Mouse (Mus musculus) heart, embryonic 16.5 days (tissue): Measurements from ENCODE around the gene Fscn1. TPM values are rescaled to one million over a fixed set of nuclear protein-coding genes. Genes with fewer than 3 reads are reported as not detected.
A peak's percentile ranks its signal among the peaks of the same experiment; 100 is the strongest.

ENCODE experiments used
- ATAC-seq: fragments of 200-750 bp; cut with Nextera tagmentation; replicated peaks from 2 replicates; pipeline ENCODE4 v1.8.0; 2017; ENCODE audit warnings: moderate number of reproducible peaks; ENCODE audit not compliant: insufficient read depth, low FRiP score; ENCODE audit errors: extremely low read depth
- H3K27ac ChIP-seq: fragments of 300-500 bp; sonication (generic); 2 replicates; pipeline ENCODE4 v1.5.1; 2014; ENCODE audit warnings: mild to moderate bottlenecking, low read length, control low read depth, moderate library complexity
- H3K27me3 ChIP-seq: fragments of 300-500 bp; sonication (generic); 2 replicates; pipeline ENCODE4 v1.6.1; 2014; ENCODE audit warnings: low read length, mixed read lengths; ENCODE audit not compliant: control insufficient read depth, insufficient read depth
- H3K36me3 ChIP-seq: fragments of 300-500 bp; sonication (generic); 2 replicates; pipeline ENCODE4 v1.6.1; 2014; ENCODE audit not compliant: control insufficient read depth, insufficient read depth
- H3K4me1 ChIP-seq: fragments of 300-500 bp; sonication (generic); 2 replicates; pipeline ENCODE4 v1.6.1; 2014; ENCODE audit warnings: low read length, mixed read lengths; ENCODE audit not compliant: control insufficient read depth, insufficient read depth
- H3K4me2 ChIP-seq: fragments of 300-500 bp; sonication (generic); 2 replicates; pipeline ENCODE4 v1.6.1; 2014; ENCODE audit warnings: low read depth, mild to moderate bottlenecking, control low read depth, low read length
- H3K4me3 ChIP-seq: fragments of 300-500 bp; sonication (generic); 2 replicates; pipeline ENCODE4 v1.5.1; 2014; ENCODE audit warnings: mild to moderate bottlenecking, control low read depth, low read length
- H3K9ac ChIP-seq: fragments of 300-500 bp; sonication (generic); 2 replicates; pipeline ENCODE4 v1.6.1; 2014; ENCODE audit warnings: low read length, control low read depth
- H3K9me3 ChIP-seq: fragments of 300-500 bp; sonication (generic); replicated peaks from 2 replicates; pipeline ENCODE4 v1.6.1; 2016; ENCODE audit warnings: low read length; ENCODE audit not compliant: control insufficient read depth
- WGBS: fragments of 180-500 bp; shearing (Covaris S2); extraction: QIAGEN DNeasy Blood & Tissue Kit; methylation state at CpG from one replicate; pipeline ENCODE4 v1.1.7; 2014; 5-methylcytosine and 5-hydroxymethylcytosine counted together
- polyA plus RNA-seq: library from polyadenylated mRNA; unstranded; fragments of >200 nt; fragmentation: Nextera tagmentation; extraction: Ambion mirVana; gene quantifications from 2 replicates; pipeline ENCODE4 v1.2.1, GENCODE M21; 2015

Gene Fscn1
- polyA plus RNA-seq, 1 experiment from 2014 or later: 129 TPM

GRCm38 (mm10) chr5:142947460-142947859 lies 12.7 kb upstream of the Fscn1 start:
- 73% methylated on average over 7 of the region's 7 CpGs for WGBS
- Histone ChIP-seq H3K4me2 (no peak overlapping the region), H3K4me1 (no peaks in the 10 kb centered on the region), H3K36me3 (no peaks in the 10 kb centered on the region), H3K27ac (no peak overlapping the region), H3K4me3 (no peak overlapping the region), H3K9ac (no peak overlapping the region), H3K27me3 (no peaks in the 10 kb centered on the region), H3K9me3 (no peaks in the 10 kb centered on the region)
- ATAC-seq: no peak

DNA sequence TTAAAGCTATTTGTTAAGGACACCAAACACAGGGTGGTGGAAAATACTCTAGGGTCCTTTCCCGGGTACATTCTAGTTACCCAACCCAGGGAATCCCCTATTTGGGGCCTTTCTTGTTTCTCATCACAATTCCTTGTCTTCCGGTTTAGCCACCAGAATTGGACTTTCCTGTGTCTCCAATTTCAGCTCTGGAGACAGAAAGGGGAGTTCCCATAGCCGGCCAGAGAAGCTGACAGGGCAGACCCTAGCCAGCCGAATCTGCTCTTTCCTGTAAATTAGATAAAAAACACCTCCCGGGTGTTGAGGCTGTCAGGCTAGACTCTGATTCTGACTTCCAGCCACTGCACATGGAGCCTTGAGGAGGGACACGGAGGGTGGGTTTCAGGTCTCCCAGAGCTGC lies 10.6 kb upstream of the Fscn1 start:
- Histone ChIP-seq H3K4me2 (no peak overlapping the region), H3K9ac (no peak overlapping the region), H3K36me3 (no peaks in the 10 kb centered on the region), H3K4me1 (no peaks in the 10 kb centered on the region), H3K4me3 (no peak overlapping the region), H3K27ac (peak overlapping the region; percentile 20; the same call in 1 of the 2 replicates), H3K9me3 (no peaks in the 10 kb centered on the region), H3K27me3 (no peaks in the 10 kb centered on the region)
- no peak for ATAC-seq
- 32% methylated on average over 6 of the region's 6 CpGs for WGBS

- no peak overlapping the region for H3K4me2 ChIP-seq
- no peak overlapping the region for H3K4me3 ChIP-seq
- 81% methylated on average over 6 of the region's 6 CpGs for WGBS
- no peaks in the 10 kb centered on the region for H3K36me3 ChIP-seq
- no peaks in the 10 kb centered on the region for H3K9me3 ChIP-seq
- H3K27ac ChIP-seq: no peak overlapping the region; the same call in 1 of the 2 replicates
- no peaks in the 10 kb centered on the region for H3K27me3 ChIP-seq
- ATAC-seq: no peak
- H3K4me1 ChIP-seq: no peaks in the 10 kb centered on the region
- no peak overlapping the region for H3K9ac ChIP-seq
These were observed 9.7 kb upstream of the Fscn1 start for GRCm38 (mm10) chr5:142950405-142950804.

DNA sequence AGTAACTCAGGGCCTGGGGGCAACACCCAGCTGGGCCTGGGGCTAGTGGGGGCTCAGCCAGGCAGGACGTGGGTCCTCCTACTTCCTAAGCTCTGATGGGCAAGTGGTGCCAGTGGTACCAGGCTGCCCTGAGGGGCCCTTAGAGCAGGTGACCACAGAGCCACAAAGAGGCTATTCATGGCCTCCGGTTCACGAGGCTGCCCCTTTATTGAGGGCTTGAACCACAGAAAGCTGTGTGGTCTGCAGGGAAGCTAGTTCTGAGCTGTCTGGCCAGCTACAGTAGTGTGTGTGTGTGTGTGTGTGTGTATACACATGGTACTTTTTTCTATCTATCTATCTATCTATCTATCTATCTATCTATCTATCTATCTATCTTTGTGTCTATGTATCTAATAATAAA lies 6.5 kb upstream of the Fscn1 start:
- WGBS: 74% methylated on average over 3 of the region's 3 CpGs
- Histone ChIP-seq H3K4me3 (no peak overlapping the region), H3K27ac (no peak overlapping the region), H3K9ac (no peak overlapping the region), H3K4me1 (no peaks in the 10 kb centered on the region), H3K9me3 (no peaks in the 10 kb centered on the region), H3K4me2 (no peak overlapping the region), H3K36me3 (no peaks in the 10 kb centered on the region), H3K27me3 (no peaks in the 10 kb centered on the region)
- ATAC-seq: no peak

GRCm38 (mm10) chr5:142956956-142957703 lies 3.0 kb upstream of the Fscn1 start:
- Histone ChIP-seq H3K36me3 (no peaks in the 10 kb centered on the region), H3K4me3 (no peak overlapping the region), H3K27ac (no peak overlapping the region), H3K27me3 (peaks cover 5% of the 10 kb centered on the region; the same call in 1 of the 2 replicates), H3K9me3 (no peaks in the 10 kb centered on the region), H3K9ac (no peak overlapping the region), H3K4me2 (no peak overlapping the region), H3K4me1 (peaks cover 2% of the 10 kb centered on the region; the same call in 1 of the 2 replicates)
- ATAC-seq: no peak
- WGBS: 64% methylated on average over 6 of the region's 6 CpGs

- Histone ChIP-seq H3K9me3 (no peaks in the 10 kb centered on the region), H3K9ac (no peak overlapping the region), H3K4me2 (no peak overlapping the region), H3K4me3 (no peak overlapping the region), H3K36me3 (no peaks in the 10 kb centered on the region), H3K27ac (no peak overlapping the region), H3K4me1 (peaks cover 5% of the 10 kb centered on the region), H3K27me3 (peaks cover 5% of the 10 kb centered on the region; the same call in 1 of the 2 replicates)
- no peak for ATAC-seq
- 86% methylated on average over 14 of the region's 14 CpGs for WGBS
These were observed 1.7 kb upstream of the Fscn1 start for GRCm38 (mm10) chr5:142958464-142958863.

- H3K27ac ChIP-seq: no peak overlapping the region
- no peak overlapping the region for H3K4me2 ChIP-seq
- no peaks in the 10 kb centered on the region for H3K36me3 ChIP-seq
- peaks cover 5% of the 10 kb centered on the region; the same call in 1 of the 2 replicates for H3K27me3 ChIP-seq
- 76% methylated on average over 4 of the region's 4 CpGs for WGBS
- no peaks in the 10 kb centered on the region for H3K9me3 ChIP-seq
- H3K4me1 ChIP-seq: peaks cover 9% of the 10 kb centered on the region
- H3K9ac ChIP-seq: no peak overlapping the region
- no peak for ATAC-seq
- no peak overlapping the region for H3K4me3 ChIP-seq
These were observed 987 bp upstream of the Fscn1 start for GRCm38 (mm10) chr5:142959156-142959555.

GRCm38 (mm10) chr5:142960775-142961271 lies 680 bp downstream of the Fscn1 start:
- H3K27ac ChIP-seq: peak overlapping the region; percentile 88
- no peaks in the 10 kb centered on the region for H3K36me3 ChIP-seq
- no peaks in the 10 kb centered on the region for H3K9me3 ChIP-seq
- no peak for ATAC-seq
- peak overlapping the region; percentile 87 for H3K9ac ChIP-seq
- peak overlapping the region; percentile 69 for H3K4me3 ChIP-seq
- peak overlapping the region; percentile 81 for H3K4me2 ChIP-seq
- WGBS: under 1% methylated on average over 59 of the region's 59 CpGs
- H3K4me1 ChIP-seq: peaks cover 9% of the 10 kb centered on the region
- peaks cover 5% of the 10 kb centered on the region; the same call in 1 of the 2 replicates for H3K27me3 ChIP-seq

DNA sequence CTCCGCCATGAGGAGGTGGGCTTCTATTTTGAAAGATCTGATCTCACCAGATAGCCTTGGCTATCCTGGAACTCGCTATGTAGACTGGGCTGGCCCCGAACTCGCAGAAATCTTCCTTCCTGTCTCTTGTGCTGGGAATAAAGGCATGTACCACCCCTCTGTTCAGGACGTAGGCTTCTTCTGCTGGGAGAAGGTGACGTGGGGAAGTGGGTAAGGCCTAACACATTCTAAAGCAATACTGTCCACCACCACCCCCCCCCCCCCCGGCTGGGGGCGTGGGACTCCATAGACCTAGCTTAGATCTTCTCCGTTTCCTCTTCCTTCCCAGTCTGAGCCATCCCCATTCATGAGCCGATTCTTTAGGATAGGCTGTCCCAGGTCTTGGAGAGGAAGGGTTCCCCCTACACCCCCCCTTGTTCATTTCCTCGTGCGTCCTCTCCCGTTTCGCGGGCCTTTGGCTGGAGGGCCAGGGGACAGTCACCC lies 1.3 kb downstream of the Fscn1 start:
- Histone ChIP-seq H3K4me2 (peak overlapping the region; percentile 81), H3K27me3 (peaks cover 5% of the 10 kb centered on the region; the same call in 1 of the 2 replicates), H3K4me1 (peaks cover 9% of the 10 kb centered on the region), H3K36me3 (no peaks in the 10 kb centered on the region), H3K9me3 (no peaks in the 10 kb centered on the region), H3K9ac (peak overlapping the region; percentile 87), H3K27ac (peak overlapping the region; percentile 88), H3K4me3 (peak overlapping the region; percentile 69)
- WGBS: 7% methylated on average over 14 of the region's 15 CpGs
- peak; percentile 50 for ATAC-seq
